Mouse (Mus musculus): ENCODE results near the gene Aff1. TPM values are rescaled to one million over a fixed set of nuclear protein-coding genes. Genes with fewer than 3 reads are reported as not detected.

The Aff1 gene
- polyA plus RNA-seq, 2 experiments from 2014 or later, result 9.4 to 18.2 TPM

GRCm38 (mm10) chr5:103749465-103750285 lies 57.5 kb downstream of the Aff1 start:
- no peak for ATAC-seq

- peak; percentile 58 for ATAC-seq
Observed at GRCm38 (mm10) chr5:103752665-103753510, 60.7 kb downstream of the Aff1 start.

GRCm38 (mm10) chr5:103753511-103754329 lies 61.5 kb downstream of the Aff1 start:
- ATAC-seq, result peak; percentile 60

GRCm38 (mm10) chr5:103754330-103755134 lies 62.4 kb downstream of the Aff1 start:
- peak; percentile 6 for ATAC-seq

- no peak for ATAC-seq
Observed at GRCm38 (mm10) chr5:103755135-103755487, 62.9 kb downstream of the Aff1 start.

GRCm38 (mm10) chr5:103756231-103756714 lies 64.1 kb downstream of the Aff1 start:
- ATAC-seq, result peak; percentile 15

- ATAC-seq, result no peak
Observed at GRCm38 (mm10) chr5:103758491-103758890, 66.3 kb downstream of the Aff1 start.

GRCm38 (mm10) chr5:103759489-103760424 lies 67.6 kb downstream of the Aff1 start:
- ATAC-seq, result no peak

- ATAC-seq, result peak; percentile 53
Observed at GRCm38 (mm10) chr5:103760425-103761131, 68.4 kb downstream of the Aff1 start.

- no peak for ATAC-seq
Observed at GRCm38 (mm10) chr5:103761754-103762153, 69.6 kb downstream of the Aff1 start.

GRCm38 (mm10) chr5:103762850-103763254 lies 70.7 kb downstream of the Aff1 start:
- no peak for ATAC-seq

- no peak for ATAC-seq
Observed at GRCm38 (mm10) chr5:103765356-103765755, 73.2 kb downstream of the Aff1 start.

GRCm38 (mm10) chr5:103765758-103766431 lies 73.7 kb downstream of the Aff1 start:
- no peak for ATAC-seq

GRCm38 (mm10) chr5:103766432-103766815 lies 74.2 kb downstream of the Aff1 start:
- ATAC-seq, result no peak

- ATAC-seq, result no peak
Observed at GRCm38 (mm10) chr5:103768961-103769360, 76.8 kb downstream of the Aff1 start.

GRCm38 (mm10) chr5:103769701-103770100 lies 77.5 kb downstream of the Aff1 start:
- ATAC-seq, result no peak

- no peak for ATAC-seq
Observed at GRCm38 (mm10) chr5:103770447-103771222, 78.5 kb downstream of the Aff1 start.

GRCm38 (mm10) chr5:103771380-103771779 lies 79.2 kb downstream of the Aff1 start:
- ATAC-seq, result no peak
